Mouse (Mus musculus): ENCODE data around the gene Birc7.

The Birc7 gene

DNA sequence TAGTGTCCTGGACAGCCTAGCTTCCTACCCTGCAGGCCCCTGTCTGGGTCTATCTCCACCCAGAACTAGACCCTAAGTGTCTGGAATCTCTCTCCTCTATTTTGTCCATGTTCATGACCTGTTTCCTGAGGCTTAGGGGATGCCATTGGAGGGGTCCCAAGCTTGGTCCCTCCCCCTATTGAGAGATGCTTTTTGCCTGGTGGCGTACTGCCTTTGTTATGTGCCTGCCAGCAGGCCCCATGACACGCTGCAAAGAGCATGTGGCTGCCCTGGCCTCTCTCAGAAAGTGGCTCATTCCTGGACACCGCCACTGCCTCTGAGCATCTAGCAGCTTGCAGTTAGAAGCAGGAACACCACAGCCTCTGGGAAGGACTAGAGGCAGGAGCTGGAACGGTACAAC lies at the start of gene Birc7:
Gene Birc7, plus strand, starts transcription at position 301 of the 400 bp plus-strand sequence.
- DNase-seq (ENCODE audit: low read depth, low spot score), result no peak

DNA sequence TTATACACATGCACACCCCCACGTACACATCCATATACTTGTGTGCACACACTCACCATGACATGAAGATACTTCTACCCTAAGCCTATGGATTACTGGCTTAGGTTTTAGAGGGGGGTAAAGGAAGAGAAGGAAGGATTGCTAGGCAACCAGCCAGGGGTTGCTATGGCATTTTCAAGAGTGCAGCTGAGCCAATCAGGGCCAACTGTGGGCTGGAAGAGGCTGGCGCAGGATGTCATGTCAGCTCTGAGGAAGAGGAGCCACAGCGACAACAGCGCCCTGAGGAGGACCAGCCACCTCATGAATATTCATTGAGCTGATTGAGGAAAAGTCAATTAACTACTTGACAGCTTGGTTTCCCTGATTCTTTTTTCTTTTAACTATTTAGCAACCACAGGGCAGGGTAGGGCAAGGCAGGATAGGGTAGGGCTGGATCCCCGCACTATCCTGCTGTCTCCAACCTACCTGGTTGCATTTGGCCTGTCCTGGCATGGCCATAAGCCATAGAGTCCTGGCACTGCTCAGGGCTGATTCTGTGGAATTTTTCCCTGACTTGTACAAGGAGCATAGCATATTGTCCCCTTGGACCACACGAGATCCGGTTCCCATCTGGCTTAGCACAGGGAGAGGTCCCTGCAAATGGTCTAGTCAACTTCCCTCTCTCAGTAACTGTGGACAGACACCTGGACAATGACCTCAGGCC lies 49.3 kb upstream of the Birc7 start:
- DNase-seq (ENCODE audit: low read depth, low spot score), result no peak

DNA sequence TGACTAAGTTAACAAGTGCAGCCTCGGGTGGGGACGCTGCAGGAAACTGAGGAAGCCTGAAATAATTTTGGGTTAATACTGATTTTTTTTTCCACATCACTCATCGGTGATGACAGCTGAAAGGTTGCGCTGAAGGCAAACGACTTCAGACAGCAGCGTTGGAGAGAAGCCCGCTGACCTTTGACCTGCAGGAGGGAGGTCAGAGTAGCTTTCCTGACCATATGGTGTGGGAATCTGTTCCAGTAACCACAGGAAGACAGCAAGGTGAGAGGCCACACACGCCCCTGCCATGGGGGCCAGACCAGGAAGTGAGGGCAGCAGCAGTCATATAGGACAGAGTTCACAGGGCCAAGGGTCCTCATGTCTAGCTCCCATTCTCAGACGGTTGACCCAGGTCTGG lies 47.5 kb upstream of the Birc7 start:
- no peak for DNase-seq (ENCODE audit: low read depth, low spot score)

- peak; percentile 25 for DNase-seq (ENCODE audit: low read depth, low spot score)
Measured at GRCm38 (mm10) chr2:180885270-180885669, 43.6 kb upstream of the Birc7 start.

DNA sequence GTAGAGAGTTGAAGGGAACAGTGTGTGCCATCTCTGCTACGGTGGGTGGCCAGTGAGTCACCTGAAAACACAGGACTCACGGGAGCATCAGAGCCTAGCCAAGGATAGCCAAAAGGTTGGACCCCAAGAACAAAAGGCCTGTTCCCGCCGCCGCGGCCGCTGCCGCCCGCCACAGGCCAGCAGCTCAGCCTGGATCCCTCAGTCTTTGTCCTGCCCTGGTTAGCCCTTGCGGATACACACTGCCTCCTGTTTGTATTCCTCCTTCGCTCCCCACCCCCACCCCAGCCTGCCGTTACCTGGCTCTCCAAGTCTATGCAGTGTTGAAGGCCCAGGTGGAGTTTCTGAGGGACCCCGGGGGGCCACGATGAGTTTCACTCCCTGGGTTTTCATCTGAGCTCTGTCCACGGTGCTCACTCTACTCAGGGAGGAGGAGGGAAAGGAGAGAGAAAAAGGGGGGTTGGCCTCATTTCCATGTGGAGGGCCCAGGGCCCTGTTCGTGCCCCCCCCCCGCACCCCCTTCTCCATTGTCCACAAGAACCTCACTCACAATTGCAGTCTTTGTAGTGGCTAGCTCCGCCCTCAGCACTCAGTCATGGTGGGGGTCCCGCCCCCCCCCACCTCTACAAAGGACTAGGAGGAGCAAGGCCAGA lies 39.4 kb upstream of the Birc7 start:
- peak; percentile 42 for DNase-seq (ENCODE audit: low read depth, low spot score)

DNA sequence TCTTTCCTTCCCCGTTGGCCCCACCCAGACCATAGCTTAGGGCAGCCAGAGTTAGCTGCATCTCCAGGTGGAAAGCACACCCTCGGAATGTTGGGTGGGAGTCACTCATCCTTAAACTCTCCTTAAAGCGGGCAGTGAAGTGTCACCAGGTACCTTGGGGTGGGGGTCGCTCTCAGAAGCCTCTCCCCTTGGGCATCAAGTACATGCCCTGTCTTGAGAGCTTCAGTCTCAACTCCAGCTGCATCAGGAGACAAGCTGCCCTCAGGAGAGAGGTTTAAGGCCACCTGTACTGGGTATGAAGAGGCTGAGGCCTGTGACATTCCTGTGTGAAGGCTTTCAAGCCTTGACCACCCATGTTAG lies 38.9 kb upstream of the Birc7 start:
- no peak for DNase-seq (ENCODE audit: low read depth, low spot score)

DNA sequence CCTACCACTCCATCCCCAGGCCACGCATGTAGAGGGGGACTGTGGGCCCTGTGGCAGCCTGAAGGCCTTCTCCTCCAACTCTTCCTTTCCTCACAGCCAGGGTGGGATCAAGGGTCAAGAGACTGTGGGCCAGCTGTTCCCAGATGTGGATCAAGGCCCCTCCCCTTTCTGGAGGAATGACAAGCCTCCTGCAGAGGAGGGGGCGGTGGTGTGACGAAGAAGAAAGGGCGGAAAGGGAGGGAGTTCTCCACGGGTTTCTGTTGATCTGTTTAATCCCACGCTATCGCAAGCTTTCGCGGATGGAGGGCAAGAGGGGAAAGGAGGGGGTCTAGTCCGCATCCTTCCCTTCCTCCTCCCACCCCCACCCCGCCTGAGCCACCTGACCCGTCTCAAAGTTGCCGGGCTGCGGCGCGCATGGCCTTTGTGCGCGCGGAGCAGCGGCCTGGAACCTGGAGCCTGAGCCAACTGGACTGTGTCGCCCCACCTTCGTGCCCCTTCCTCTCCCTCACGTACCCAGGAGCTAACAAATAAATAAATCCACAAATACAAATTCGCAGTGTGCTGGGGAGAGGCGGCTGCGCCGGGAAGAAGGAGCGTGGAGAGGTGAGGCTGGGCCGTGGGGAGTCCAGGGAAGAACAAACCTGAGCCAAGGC lies 38.3 kb upstream of the Birc7 start:
- peak; percentile 61 for DNase-seq (ENCODE audit: low read depth, low spot score)

- peak; percentile 47 for DNase-seq (ENCODE audit: low read depth, low spot score)
Measured at GRCm38 (mm10) chr2:180891075-180891834, 37.6 kb upstream of the Birc7 start.

- DNase-seq (ENCODE audit: low read depth, low spot score), result no peak
Measured at GRCm38 (mm10) chr2:180891835-180892323, 36.9 kb upstream of the Birc7 start.

- DNase-seq (ENCODE audit: low read depth, low spot score), result peak; percentile 35
Measured at GRCm38 (mm10) chr2:180892841-180893521, 35.8 kb upstream of the Birc7 start.

DNA sequence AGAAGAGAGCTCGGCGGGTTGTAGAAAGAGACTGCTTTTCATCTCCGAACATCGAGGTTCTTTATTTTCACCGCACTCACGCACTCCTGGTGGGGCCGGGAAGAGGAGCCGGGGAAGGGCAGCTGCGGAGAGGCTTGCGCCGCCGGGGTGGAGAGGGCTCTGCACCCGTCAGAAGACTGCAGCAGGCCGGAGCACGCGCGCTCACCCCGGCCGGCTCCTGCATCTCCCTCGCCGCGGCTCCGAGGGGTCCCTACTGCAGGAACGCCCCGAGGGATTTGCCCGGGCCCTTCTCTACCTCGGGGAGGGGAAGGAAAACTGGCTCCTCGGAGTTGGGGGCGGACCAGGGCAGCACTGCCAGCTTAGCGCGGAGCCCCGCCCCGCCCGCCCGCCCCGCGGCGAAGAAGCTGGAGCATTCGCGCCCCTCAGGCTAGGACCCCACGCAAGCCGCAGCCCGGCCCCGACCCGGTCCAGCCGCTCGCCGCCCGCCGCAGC lies 35.2 kb upstream of the Birc7 start:
- DNase-seq (ENCODE audit: low read depth, low spot score), result peak; percentile 20

GRCm38 (mm10) chr2:180894029-180894623 lies 34.7 kb upstream of the Birc7 start:
- DNase-seq (ENCODE audit: low read depth, low spot score), result peak; percentile 64

- DNase-seq (ENCODE audit: low read depth, low spot score), result peak; percentile 92
Measured at GRCm38 (mm10) chr2:180894734-180895133, 34.1 kb upstream of the Birc7 start.

DNA sequence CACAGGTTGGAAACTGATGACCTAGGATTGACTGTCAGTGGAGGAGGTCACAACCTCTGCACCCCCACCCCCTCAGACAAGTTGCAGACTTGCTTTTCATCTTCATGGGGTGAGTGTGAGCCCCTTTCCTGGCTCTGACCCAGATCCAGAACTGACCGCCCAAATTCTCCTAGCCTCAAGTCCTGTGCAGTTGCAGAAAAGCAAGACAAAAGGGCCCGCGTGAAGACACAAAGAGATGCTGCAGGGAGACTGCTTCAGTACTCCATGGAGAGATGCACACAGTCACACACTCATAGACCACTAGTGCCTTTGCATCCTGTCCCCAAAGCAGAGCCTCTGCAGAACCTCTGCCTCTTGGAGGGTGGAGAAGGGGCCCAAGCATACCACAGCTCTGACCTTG lies 33.5 kb upstream of the Birc7 start:
- DNase-seq (ENCODE audit: low read depth, low spot score), result no peak

GRCm38 (mm10) chr2:180895837-180896525 lies 32.8 kb upstream of the Birc7 start:
- DNase-seq (ENCODE audit: low read depth, low spot score), result no peak

DNA sequence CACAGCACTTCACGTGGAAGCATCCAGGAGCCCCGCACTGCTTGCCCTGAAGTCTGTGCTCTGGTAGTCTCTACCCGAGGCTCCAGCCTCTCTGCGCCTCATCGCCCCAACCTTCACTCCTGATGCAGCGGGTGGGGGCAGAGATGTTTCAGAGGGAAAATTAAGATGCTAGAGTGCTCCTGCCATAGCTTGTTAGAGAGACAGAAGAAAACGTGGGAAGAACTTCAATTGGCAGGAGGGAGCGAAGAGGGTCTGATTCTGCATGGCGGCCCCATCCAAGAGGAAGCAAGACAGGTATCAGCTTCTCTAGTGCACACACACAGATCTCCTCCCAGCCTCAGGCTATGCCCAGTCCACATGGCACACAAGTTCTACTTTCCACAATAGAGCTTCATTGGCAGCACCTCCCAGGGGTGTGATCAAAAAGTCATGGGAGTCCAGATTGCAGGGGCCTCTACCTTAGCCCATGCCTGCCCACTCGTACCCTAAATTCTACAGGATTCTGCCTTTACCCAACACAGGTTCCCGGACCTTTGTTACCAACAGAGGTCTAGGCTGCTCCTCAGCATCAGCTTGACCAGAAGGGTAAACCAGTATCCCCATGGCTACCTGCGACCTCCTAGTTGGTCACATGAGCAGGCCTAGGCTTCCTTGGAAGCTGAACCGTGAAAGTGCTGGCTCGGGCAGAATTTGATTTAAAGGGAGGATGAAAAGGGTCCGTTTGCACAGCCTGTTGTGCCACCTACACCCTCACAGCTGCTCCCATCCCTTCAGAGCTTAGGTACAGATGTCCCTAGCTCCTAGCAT lies 31.8 kb upstream of the Birc7 start:
- DNase-seq (ENCODE audit: low read depth, low spot score), result no peak

DNA sequence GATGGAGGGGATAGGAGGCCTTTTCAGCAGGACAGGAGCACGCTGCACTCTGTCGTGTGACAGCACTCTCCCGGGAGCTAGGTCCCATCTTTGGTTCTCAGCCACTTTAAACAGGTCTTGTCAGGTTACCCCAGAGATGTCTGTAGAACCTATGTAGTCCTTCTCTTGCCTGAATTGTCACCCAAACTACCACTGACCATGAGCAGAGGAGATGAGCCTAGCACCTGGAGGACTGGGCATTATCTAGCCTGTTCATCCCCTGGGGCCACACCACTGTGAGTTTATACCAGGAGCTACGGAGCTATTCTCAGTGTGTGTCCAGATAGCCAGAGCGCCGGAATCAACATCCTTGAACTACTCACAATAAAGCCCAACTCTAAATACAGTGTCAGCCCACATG lies 31.0 kb upstream of the Birc7 start:
- no peak for DNase-seq (ENCODE audit: low read depth, low spot score)

DNA sequence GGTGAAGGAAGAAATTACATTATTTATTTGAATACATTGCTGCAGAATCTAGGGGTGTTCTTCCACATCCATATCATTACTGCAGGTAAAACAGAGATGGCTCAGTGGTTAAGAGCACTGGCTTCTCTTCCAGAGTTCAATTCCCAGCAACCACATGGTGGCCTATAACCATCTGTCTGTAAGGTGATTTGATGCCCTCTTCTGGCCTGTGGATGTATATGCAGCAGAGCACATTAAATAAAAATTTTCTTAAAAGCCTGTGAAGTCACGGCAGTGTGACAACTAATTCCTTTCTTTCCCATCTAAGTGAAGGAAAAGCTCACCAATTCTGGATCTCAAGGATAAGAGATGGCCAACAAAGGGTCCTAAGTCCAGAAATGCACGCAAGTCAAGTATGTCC lies 26.7 kb upstream of the Birc7 start:
- DNase-seq (ENCODE audit: low read depth, low spot score), result peak; percentile 74

DNA sequence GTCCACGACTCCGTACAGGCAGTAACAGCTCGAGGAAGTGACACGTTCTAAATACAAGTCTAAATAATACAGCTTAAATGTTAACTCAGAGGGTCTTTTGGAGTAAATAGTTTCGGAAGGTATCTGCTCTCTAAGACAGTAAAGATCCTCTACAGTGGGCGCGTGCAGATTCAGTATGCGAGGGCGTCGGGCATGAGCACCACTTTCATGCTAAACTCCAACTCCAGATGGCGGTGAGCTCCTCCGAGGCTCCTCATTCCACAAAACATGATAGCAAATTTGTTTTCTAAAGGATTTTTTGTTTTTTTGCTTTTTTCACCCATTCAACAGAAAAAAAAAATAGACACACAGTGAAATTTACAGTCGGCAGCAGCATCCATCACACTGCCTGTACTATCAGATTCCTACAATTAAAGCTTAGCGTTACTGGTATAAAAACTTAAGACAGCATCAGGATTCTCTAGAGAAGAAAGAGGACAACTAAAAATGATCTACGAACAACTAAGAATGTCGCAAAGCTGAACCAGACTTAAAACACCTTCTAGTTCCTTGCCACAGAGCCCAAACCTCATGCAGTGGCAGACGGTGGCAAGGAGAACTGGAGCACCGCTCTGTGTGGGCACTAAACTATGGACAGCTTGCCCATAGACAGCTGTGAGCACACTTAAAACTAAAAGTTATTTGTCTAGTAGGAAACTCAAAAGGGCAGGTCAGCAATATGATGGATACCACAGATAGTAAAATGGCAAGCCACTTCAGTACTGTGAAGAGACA lies 24.2 kb upstream of the Birc7 start:
- no peak for DNase-seq (ENCODE audit: low read depth, low spot score)

All from ES-CJ7 (cell line).